Mouse (Mus musculus) lung, adult 2 months (tissue): ENCODE data around the gene Fip1l1.

ENCODE experiments used
- CTCF ChIP-seq: fragments of 200-500 bp; IDR thresholded peaks from 2 replicates; pipeline ENCODE4 v1.5.1; 2011; ENCODE audit warnings: mild to moderate bottlenecking, low read length, control low read depth; ENCODE audit not compliant: insufficient read depth
- POLR2A ChIP-seq: fragments of 200-500 bp; IDR thresholded peaks from 2 replicates; pipeline ENCODE4 v1.6.1; 2011; ENCODE audit warnings: low read depth, mild to moderate bottlenecking, control low read depth, low read length, borderline replicate concordance; ENCODE audit errors: extremely low read depth

DNA sequence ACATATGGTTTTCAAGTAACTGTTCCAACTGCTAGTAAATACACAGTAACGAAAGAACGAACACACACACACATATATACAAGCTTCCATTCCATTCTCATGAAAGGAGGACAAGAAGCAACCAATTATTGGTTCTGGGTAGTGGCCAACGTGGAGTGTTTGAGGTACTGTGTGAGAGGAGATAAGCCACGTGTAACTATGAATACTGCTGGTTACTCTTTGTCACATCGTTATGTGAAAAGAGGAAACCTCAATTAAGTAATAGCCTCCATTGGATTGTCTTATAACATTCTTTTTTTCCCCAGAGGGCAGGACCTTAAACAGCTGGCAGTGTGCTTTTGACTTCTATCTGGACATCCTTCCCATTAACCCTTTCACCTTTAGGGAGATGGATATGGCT is 8.2 kb upstream of the Fip1l1 start:
- no peak for TF ChIP-seq CTCF
- no peak for TF ChIP-seq POLR2A
